Mouse (Mus musculus) left cerebral cortex, postnatal 10 days (tissue): ENCODE results near the gene P2rx3. TPM values are rescaled to one million over a fixed set of nuclear protein-coding genes. Genes with fewer than 3 reads are reported as not detected.

Experiments
- DNase-seq, 2 experiments: peaks; one replicate each; pipeline ENCODE4 v3.0.0; 2021 to 2022; ENCODE audit warnings: low spot score in 2 of 2, mixed read lengths in 1 of 2; ENCODE audit errors: extremely low spot score in 1 of 2
- intact Hi-C: fragments of 180-260 bp; cut with DNase I; formaldehyde crosslinking; loops from one replicate; pipeline ENCODE4 v1.15.1; 2025
- total RNA-seq, 2 experiments: library from RNA; stranded (reverse); gene quantifications; 2 replicates each; pipeline ENCODE4 v1.2.3; 2021

Gene P2rx3
- total RNA-seq: 1 to 10 TPM; 1.9 to 2.2 TPM

GRCm38 (mm10) chr2:85037047-85038026, at the start of gene P2rx3, which contains the start of gene Ssrp1:
Gene P2rx3 (minus strand): TSS chr2:85037462.
Gene Ssrp1 (plus strand): TSS chr2:85037234.
- DNase-seq: peak; percentile 91 to 94
- intact Hi-C loops: no loop called here

- no peak for DNase-seq
- intact Hi-C loops: no loop called here
Measured at GRCm38 (mm10) chr2:85073751-85074150, 36.5 kb upstream of the P2rx3 start.

GRCm38 (mm10) chr2:85071921-85072320, 34.7 kb upstream of the P2rx3 start:
- no peak for DNase-seq
- intact Hi-C loops: no loop called here

- intact Hi-C loops: no loop called here
Measured at GRCm38 (mm10) chr2:85070086-85070485, 32.8 kb upstream of the P2rx3 start.

GRCm38 (mm10) chr2:85068626-85069025, 31.4 kb upstream of the P2rx3 start:
- intact Hi-C loops: no loop called here
- DNase-seq: no peak

More at GRCm38 (mm10) chr2:85070086-85070485, 32.8 kb upstream of the P2rx3 start:
- peak in 1 of 2 experiments; percentile 34 for DNase-seq

GRCm38 (mm10) chr2:85067903-85068625, 30.8 kb upstream of the P2rx3 start:
- peak in 1 of 2 experiments; percentile 26 for DNase-seq
- intact Hi-C loops: no loop called here

GRCm38 (mm10) chr2:85066937-85067336, 29.7 kb upstream of the P2rx3 start:
- no peak for DNase-seq
- intact Hi-C loops: no loop called here

- DNase-seq: no peak
- intact Hi-C loops: no loop called here
Measured at GRCm38 (mm10) chr2:85065141-85065875, 28.0 kb upstream of the P2rx3 start.

- intact Hi-C loops: no loop called here
- no peak for DNase-seq
Measured at GRCm38 (mm10) chr2:85061107-85061541, 23.9 kb upstream of the P2rx3 start.

- DNase-seq: no peak
- intact Hi-C loops: no loop called here
Measured at GRCm38 (mm10) chr2:85060591-85061060, 23.4 kb upstream of the P2rx3 start.

- intact Hi-C loops: no loop called here
- DNase-seq: no peak
Measured at GRCm38 (mm10) chr2:85059677-85060076, 22.4 kb upstream of the P2rx3 start.

- intact Hi-C loops: no loop called here
- no peak for DNase-seq
Measured at GRCm38 (mm10) chr2:85056711-85057110, 19.4 kb upstream of the P2rx3 start.

- intact Hi-C loops: no loop called here
- no peak for DNase-seq
Measured at GRCm38 (mm10) chr2:85053192-85053816, 16.0 kb upstream of the P2rx3 start.

- peak in 1 of 2 experiments; percentile 79 for DNase-seq
- intact Hi-C loops: no loop called here
Measured at GRCm38 (mm10) chr2:85050746-85051145, 13.5 kb upstream of the P2rx3 start.

GRCm38 (mm10) chr2:85050001-85050634, 12.9 kb upstream of the P2rx3 start:
- DNase-seq: peak; percentile 36 to 83
- intact Hi-C loops: no loop called here

- DNase-seq: peak in 1 of 2 experiments; percentile 59
- intact Hi-C loops: loop anchor here (10.0 kb wide), 1 partner anchor 314 kb away; the partner anchor contains the start of gene Ypel4
Measured at GRCm38 (mm10) chr2:85049277-85049676, 12.0 kb upstream of the P2rx3 start.

GRCm38 (mm10) chr2:85048168-85048751, 11.0 kb upstream of the P2rx3 start:
- intact Hi-C loops: loop anchor here (10.0 kb wide), 1 partner anchor 313 kb away; the partner anchor contains the start of gene Ypel4

More at GRCm38 (mm10) chr2:85048168-85048751, 11.0 kb upstream of the P2rx3 start:
- peak; percentile 62 to 90 for DNase-seq
